Mouse (Mus musculus) Muller cell, postnatal 12 days (primary cell): ENCODE measurements around the gene Sap30l.
"Not testable (repeated sequence)": the region's sequence is repeated elsewhere in the genome, so short reads cannot be mapped to it uniquely, and the experiment has no call there.

ENCODE experiments used
- DNase-seq: peaks from one replicate; pipeline ENCODE4 v3.0.0-alpha.2; 2015; ENCODE audit errors: inconsistent ontology term

Gene Sap30l

DNA sequence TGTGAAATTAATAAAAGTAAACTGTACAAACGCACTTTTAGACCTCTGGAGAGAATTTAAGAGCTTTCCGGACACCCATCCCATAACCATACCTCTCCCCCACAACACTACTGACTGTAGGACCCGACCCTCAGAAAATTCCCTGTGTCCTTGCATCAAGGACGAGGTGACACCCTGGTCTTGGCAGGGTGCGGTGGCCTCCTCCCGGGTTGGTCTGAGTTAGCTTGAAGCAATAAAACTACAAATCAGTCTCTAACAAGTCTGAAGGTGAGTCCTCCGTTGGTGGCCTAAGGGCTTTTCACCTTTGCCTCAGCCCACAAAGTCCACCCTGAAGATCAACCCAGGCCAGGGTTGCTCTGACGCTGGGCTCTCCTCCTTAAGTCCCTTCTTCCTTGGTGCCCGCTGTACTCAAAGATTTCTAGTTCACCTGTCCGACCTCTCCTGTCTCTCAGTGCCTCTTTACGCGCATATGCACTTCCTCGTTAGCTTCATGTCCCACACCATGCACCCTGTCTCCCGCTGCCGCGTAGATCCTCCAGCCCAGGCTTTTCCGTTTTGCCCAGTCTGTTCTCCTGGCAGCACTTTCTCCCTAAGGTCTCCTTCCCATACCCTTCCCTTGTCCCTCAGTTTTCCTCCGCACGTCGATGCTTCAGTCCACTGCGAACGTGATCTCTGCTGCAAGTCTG, 1.0 kb upstream of the Sap30l start:
- no peak for DNase-seq

DNA sequence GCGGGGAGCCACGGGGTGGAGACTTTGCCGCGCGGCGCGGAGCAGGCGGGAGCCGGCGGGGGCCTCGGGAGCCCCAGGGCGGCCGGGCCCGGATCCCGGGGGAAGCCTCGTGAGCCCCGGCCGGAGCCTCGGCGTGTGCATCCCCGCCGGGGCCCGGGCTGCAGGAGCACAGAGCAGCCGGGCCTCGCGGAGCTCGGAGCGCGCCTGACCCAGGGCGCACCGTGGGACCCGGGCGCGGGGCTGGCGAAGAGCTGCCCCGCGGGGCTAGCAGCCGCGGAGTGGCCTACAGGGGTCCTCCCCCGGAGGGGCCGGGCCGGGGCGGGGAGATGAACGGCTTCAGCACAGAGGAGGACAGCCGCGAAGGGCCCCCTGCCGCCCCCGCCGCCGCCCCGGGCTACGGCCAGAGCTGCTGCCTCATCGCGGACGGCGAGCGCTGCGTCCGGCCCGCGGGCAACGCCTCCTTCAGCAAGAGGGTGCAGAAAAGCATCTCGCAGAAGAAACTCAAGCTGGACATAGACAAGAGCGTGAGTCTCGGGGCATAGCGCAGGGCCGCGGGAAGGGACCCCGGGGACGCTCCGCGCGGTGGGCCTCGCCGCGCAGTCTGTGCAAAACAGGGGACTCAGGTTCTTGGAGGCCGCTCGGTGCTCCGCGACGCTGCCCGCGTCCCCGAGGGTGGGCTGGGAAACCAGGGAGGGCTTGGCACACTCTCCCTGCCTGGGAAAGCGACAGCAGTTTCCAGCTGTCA, 501 bp downstream of the Sap30l start:
- peak; percentile 82 for DNase-seq

DNA sequence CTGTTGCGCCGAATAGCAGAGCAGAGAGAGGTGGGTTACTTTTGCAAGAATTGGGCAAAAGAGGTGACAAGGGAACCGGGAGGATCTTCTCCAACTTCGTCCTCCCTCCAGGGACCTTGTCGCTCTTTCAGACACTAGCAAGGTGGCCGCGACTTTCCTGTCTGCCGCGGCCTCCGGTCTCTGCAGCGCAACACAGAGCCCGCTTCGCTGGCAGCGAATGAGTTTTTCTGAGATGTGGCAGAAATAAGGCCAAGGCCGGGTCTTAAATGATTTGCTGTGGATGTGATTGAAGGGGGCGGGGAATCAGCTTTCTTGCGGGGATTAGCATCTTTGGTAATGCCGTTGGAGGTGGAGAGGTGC, 1.1 kb downstream of the Sap30l start:
- DNase-seq: peak; percentile 23

DNA sequence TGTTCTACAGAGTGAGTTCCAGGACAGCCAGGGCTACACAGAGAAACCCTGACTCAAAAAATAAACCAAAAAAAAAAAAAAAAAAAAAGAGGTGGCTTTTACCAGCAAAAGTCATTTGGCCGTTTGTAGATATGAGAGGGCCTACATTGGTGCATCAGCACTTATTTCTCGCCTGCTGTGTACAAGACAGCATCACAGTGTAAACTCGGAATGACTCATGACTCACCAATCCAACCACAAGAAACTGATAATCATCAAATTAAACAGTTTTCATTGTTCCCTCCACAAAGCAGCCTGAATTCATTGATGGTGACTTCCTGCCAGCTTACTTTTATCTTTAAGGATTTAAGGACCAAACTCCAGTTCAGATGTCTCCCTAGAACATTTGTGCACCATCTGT, 3.6 kb downstream of the Sap30l start:
- DNase-seq: peak; percentile 56

DNA sequence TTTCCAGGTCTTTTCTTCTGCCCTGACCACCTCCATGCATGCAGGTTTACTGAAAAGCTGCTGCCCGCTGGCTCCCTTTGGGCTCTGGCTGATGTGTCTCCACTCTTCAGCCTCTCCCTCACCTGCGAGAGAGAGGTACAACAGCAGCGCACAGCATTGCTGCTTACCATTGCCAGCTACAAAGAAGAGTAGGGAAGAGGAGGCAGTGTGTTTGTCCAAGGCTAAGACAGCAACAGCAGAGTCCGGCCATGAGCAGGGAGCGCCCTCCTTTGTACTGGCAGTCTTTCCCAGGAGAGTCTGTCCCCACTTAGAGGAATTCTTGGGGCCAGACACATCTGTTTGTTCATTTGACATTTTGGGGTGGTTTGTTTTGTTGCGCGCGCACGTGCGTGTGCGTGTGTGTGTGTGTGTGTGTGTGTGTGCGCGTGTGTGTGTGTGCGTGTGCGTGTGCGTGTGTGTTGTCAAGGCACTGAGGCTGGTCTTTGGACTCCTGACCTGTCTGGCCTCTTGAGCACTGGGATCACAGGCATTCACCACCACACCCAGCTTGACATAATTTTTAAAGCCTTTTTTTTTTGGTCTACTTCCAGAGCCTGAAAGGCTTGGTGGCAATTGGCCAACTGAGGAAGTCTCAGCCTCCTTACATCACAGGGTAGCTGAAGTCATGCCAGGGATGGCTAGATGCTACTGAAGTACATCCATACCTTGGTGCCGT, 7.7 kb downstream of the Sap30l start:
- no peak for DNase-seq

DNA sequence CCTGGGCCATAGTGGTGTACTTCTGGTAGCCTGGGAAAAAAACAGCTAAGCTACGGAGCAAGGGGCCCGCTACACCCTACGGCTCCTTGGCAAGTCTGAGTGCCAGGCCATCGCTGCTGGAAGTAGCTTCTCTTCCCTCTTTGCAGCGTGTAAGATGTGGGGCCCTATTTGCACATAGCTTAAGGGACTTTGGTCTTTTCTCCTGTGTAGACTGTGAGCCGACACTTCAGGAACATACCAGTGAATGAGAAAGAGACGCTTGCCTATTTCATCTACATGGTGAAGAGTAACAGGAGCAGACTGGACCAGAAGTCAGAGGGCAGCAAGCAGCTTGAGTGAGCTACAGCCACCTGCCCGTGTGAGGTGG, 8.3 kb downstream of the Sap30l start:
- no peak for DNase-seq

DNA sequence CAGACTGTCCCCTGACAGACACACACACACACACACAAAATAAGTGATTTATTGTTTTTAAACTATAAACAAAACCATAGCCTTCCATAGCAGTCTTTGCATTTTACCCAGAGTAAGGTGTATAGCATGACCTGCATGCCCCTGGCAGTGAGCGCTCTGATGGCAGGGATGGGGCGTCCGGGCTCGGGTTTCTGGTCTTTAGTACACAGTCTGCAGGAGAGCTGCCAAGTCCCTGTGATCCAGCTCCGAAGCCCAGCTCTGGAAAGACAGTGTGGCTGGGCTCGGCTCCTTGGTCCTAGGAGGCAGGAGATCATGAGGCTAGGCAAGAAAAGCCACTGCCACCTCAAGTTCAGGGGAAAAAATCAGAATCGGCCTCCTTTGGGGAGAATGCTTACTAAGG, 9.6 kb downstream of the Sap30l start:
- no peak for DNase-seq

DNA sequence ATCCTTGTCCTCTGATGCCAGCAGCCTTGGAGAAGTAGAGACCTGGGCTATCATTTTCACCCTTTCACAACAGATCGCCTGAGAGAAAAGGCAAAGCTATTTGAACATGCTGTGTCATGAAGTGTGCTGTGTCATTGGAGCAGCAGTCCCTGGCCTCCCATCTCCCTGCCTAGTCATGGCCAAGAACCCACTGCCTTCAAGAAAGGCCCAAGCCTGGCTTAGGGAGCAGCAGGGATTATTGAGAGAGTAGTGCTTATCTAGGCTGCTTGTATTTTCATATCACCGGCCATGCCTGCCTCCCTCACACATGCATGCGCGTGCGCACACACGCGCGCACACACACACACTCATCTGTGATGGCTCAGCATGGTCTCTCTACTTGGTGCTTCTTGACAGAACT, 10.8 kb downstream of the Sap30l start:
- no peak for DNase-seq

DNA sequence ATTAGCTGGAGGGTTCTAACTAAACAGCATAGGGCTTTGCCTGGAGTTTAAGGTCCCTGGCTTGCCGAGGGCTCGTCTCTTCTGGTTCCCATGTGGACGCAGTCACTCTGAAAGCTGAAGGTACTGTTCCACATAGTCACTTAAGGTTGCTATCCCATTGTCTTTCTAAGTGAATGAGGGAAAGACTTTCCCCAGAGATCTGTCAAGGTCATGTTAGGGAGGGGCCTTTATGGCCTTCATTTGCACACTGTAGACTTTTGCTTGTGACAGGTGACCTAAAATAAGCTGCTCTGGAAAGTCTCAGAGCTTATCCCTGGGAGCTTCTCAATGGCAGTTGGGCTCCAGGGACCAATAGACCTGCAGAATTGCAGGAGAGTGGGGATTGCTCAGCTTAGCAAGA, 12.2 kb downstream of the Sap30l start:
- no peak for DNase-seq

DNA sequence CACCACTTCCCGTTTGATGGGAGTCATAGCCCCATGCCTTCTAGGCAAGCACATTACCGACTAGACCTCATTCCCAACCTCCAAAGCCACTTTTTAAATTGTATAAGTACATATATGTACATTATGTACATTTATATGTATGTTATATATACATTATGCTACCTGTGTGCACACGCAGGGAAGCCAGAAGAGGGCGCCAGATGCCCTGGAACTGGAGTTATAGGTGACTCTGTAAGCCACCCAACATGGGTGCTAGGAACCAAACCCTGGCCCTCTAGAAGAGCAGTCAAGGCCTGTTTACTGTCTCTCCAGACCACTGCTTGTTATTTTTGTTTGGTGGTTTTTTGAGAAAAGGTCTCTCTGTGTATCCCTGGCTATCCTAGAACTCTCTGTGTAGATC, 16.8 kb downstream of the Sap30l start:
- no peak for DNase-seq

DNA sequence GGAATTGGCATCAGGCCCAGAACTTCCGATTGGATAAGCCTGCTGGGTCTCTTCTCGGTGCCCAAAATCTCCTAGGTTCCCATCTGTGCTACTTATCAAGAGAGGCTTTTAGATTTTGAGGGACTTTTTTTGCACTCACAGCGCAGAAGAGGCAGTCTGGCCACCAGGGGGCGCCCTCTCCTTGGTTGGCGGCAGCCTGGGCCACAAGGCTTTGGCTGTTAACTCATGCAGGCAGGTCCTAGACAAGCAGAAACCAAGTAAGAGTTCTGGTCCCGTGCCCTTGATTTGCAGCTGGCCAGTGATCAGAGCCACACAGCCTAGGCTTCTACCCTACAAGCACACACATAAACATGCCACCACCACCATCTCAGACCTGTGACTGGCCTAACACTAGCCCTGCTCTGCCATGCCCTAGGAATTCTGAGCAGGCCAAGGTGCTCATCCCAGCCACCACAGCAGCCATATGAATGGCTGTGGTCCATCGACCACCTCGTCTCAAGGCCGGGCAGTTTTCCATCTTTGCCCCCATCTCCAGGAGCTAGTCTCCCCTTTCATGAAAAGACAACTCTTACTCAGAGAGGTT, 18.7 kb downstream of the Sap30l start:
- DNase-seq: peak; percentile 73

DNA sequence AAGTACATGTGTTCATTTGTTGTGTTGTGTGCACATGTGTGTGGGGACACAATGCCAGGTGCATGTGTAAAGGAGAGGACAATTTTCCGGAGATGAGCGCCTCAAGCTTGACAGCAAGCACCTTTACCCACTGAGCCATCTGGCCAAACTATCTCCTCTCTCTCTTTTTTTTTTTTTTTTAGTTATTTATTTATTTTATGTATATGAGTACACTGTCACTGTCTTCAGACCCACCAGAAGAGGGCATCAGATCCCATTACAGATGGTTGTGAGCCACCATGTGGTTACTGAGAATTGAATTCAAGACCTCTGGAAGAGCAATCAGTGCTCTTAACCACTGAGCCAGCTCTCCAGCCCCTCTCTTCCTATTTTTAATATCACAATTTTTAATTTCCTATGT, 21.7 kb downstream of the Sap30l start:
- not testable (repeated sequence) for DNase-seq

DNA sequence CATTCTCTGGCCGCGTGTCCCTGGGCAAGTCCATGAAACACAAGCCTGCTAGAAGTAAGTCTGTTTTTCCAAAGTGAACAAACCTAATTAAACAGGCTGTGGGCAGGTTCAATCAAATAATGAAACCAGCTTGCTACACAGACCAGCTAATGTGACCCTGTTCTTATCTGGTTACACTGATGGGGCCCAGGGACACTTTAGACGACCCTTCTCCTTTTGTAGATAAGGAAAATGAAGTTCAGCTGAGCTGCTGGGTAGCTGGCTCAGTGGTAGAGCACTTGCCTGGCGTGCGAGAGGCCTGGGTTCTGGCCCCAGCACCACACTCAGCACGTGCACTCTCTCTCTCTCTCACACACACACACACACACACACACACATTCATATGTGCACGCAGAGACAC, 22.3 kb downstream of the Sap30l start:
- DNase-seq: no peak

DNA sequence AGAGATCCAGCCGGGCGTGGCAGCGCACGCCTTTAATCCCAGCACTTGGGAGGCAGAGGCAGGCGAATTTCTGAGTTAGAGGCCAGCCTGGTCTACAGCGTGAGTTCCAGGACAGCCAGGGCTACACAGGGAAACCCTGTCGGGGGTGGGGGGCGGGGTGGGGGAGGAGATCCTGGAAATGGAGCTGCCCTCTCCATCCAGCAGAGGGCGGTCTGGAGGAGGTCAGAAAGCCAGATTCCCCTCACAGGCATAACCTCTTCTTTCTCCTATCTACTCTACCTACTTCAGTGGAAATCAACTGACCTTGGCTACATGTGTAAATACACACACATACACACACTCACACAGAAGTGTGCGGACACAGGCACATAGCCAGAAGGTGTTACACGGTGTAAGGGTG, 23.8 kb downstream of the Sap30l start:
- not testable (repeated sequence) for DNase-seq

DNA sequence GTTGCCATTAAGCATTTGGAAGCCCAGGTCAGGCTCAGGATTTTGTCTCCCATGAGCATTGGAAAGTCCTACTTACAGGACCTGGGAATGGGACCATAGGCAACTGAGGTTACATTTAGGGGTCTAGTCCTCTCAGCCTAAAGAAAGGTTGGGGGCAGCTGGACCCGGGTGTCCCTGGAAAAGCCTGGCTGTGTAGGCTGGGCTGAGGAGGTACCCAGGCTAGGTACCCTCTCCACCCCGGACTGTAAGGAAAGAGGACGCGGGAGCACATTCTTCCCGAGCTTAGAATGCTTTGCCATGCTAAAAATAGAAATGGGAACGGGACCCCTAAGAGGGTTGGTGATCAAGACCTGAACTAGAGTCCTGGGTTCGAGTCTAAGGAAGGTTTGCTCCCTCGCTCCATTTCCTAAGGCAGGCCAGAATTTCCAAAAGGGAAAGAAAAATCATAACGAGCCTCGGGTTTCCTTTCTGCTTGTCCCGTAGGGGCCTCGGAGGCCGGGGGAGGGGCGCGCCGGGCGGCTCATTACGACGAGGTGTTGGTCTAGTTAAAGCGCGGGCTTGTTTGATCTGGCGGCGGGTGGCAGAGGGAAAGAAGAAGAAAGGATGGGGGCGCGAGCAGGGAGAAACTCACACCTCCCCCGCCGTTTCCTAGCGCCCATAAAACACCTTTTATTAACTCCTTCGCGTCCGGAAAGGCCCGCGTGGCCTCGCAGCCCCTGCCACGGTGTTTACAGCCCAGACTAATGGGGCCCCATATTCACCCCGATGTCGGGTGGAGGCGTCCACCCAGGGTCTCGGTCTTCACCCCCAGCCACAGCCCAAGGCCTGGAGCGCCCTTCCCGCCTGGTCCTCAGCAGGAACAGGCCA, 25.8 kb downstream of the Sap30l start:
- DNase-seq: no peak

DNA sequence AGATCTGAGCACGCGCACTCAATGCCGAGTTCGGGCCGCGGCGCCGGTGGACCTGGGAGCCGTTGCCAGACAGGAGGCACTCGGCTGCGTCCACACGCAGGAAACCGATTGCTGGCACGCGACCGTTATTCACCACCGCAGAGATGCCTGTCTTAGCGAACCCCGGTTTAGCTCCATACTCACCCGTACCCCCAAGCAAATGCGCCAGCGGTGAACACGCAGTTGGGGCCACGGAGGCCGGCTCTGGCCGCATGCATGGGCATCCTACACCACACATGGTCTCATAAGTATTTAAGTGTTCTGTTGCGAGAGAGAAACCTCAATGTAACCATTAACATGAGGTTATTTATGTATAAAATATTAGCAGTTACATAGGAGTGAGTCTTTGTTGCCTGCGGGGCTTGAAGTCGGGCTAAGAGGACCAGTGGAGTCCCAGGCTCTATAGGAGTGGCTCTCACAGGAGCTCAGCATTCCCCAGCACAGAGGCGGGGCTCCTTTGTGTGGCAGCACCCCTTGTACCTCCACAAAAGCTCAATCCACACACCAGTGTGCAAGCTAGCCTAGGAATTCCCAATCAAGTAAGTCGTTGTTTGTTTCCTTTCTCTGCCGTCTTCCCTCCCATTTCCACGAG, 26.6 kb downstream of the Sap30l start:
- no peak for DNase-seq

DNA sequence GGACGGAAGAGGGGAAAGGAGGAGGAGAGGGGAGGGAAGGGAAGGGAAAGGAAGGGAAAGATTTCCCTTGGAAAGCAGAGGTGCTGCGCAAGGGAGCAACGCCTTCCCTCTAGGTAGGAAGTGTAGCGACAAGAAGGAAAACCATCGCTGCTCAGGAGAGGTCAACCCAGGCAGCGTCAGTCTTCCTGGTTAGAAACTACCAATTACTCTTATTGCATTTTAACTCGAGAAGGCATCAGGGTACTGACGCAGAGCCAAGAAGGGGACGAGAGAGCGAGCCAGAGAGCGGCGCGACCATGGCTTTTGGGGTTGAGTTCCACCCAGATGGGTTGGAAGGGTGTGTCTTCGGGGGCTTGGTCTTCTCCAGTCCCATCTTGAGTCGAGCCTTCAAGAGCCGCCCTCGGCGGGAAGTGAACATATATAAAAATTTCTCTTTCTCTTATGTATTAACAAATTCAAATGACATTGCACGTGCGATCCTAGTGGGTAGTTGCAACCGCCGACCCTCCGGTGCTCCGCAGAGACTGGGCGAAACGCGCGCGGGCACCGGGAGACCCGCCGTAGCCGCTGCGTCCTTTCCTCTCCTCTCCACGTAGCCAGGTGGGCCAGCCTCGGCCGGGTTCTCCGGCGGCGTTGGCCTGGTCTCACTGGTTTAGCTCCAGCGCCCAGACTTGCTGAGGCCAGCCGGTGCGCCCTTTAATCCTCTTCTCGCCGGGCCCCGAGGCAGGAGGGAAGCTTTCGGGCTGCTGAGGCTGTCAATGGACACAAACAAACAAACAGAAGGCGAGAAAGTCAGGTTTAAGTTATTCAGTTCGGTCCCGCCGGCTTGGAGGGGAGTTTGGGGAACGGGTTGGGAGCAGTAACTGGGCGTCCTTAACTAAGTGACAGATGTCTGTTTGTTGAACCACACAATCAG, 27.8 kb downstream of the Sap30l start:
- no peak for DNase-seq

DNA sequence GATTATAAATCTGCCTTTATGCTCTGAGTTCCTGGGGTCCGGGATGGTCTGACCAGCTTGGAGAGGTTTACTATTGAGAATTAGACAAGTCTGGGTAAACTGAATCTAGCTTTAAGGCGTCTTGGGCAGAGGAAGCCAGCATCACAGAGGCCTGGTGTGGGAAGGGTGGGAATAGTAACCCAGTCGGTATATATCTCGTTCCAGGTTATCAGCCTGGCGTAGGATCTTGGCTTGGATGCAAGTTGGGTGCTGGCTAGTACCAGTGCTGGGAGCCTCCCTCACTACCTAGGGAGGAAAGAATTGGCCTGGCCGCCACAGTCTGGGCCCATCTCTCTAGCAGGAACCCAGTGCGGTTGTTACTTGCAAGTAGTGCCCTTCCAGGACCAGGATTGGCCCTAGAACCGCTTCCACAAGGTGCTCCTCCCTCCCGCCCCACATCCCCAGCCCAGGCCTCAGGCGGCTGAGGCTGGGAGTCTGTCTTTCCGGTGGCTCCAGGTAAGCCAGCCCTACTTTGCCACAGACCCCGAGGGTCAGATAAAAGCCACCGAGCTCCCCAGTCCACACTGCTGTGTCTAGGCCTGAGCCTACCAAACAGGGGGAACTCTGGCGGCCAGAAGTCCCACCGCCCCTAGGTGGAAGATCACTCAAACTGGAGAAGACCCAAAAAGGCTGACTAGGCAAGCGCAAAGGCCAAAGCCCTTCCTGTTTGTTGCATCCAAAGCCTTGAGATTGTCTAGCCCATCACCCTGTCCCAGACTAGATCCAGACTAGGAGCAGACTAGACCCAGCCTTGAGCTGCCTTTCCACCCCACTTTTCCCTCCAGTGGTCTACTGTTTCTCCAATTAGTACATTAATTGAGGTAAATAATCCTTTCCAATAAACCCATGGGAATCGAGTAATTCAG, 28.7 kb downstream of the Sap30l start:
- DNase-seq: no peak

DNA sequence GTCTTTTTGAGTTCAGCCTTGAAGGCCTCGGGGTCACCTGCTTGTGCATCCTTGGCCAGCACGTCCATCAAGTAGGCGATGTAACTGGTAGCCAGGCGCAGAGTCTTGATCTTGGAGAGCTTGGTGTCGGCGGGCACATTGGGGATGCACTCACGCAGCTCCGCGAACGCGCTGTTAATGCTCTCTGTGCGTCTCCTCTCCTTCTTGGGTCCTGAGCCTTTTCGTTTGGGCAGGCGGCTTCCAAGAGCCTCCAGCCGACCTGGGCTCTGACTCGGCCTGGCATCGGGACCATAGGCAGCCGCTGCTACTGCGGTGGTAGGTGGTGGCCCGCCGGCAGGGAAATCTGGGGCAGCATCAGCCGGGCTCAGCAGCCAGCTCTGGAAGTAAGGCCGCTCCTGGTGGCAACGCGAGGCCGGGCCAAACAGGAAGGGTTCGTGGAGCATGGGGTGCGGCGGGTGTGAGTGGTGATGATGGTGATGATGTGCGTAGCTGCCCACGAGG, 29.9 kb downstream of the Sap30l start:
- DNase-seq: no peak
